Mouse (Mus musculus) gastrocnemius, postnatal 36 days (tissue): Measurements from ENCODE around the gene Vps41. TPM values are rescaled to one million over a fixed set of nuclear protein-coding genes. Genes with fewer than 3 reads are reported as not detected.

Experiments used
- DNase-seq, 2 experiments: peaks; one replicate each; pipeline ENCODE4 v3.0.0; 2022
- intact Hi-C: fragments of 180-260 bp; cut with DNase I; formaldehyde crosslinking; loops from one replicate; pipeline ENCODE4 v1.15.1; 2025
- total RNA-seq, 2 experiments: library from RNA; stranded (reverse); gene quantifications; 2 replicates each; pipeline ENCODE4 v1.2.3; 2021

Vps41 gene
- total RNA-seq, 2 experiments from 2014 or later: 30.3 to 33.4 TPM

DNA sequence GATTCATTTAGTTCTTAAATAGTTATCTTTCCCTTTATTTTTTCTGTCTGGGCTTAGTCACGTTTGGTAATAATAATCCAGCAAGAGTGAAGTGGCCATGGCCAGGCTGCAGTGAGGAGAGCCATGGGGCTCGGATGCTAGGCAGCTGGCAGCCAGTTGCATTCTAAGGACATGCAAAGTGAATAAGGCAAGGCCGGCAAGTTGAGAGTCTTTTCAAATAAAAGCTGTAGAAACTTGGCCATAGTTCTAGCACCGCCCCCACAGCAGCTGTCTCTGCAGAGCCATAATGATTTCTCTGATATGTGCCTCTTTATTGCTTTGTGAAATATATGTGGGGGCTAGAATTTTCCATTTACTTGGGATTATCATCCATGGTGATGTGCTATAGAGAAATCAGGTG is 141.1 kb downstream of the Vps41 start:
- DNase-seq: no peak
- intact Hi-C loops: no loop called here

DNA sequence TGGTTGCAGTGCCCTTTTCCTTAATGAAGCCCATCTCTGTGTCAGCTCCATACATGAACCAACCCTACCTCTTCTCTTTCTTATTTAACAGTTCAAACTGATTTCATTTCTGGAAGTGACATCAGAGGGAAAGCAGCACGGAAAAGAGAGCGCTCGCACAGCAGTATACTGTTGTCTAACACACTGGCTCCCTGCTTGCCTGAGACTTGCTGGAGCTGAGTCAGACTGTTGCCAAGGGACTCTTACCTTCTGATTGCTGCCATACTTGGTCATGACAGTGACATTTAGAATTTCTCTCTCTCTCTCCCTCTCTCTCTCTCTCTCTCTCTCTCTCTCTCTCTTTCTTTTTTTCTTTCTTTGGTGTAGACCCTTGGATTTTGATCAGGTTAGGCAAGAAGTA is 142.3 kb downstream of the Vps41 start:
- intact Hi-C loops: no loop called here
- DNase-seq: no peak

DNA sequence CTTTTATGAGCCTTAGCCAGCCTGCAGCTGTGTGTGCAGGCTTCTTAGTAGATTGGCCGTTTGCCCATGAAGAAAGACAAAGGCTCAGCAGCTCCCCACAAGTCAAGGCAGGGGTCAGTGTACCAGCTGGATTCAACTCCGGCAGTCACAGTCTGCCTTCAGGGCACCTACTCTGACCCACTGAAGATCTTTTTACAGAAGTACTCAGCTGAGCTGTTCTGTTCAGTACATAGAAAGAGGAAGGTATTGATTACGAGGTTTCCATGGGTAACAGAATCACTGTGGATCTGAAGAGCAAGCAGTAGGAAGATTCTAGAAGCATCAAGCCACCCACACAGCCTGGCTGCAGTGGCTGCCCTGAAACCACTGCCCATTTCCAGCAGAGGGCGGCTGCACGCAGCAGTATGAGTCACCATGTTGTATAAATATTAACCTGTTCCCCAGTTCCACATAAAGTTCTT is 151.0 kb downstream of the Vps41 start:
- intact Hi-C loops: no loop called here
- DNase-seq: no peak

DNA sequence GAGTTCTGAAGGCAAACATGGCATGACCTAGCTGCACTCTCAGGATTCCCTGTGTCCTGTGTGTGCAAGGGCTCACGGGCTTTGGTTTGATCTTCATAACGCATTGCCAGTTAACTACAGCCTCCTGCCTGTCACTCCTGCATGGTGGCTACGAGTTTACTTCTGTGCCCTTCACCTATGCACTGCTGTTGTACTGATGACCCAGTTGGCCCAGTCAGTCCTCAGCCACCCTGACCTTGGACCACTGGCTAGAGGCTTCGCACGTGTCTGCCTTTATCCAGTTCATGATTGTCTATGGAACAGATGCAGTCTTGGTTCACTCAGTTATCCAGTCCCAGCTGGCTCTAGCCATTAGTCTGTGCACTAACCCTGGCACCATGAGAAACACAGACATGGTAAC is 151.7 kb downstream of the Vps41 start:
- DNase-seq: no peak
- intact Hi-C loops: no loop called here

DNA sequence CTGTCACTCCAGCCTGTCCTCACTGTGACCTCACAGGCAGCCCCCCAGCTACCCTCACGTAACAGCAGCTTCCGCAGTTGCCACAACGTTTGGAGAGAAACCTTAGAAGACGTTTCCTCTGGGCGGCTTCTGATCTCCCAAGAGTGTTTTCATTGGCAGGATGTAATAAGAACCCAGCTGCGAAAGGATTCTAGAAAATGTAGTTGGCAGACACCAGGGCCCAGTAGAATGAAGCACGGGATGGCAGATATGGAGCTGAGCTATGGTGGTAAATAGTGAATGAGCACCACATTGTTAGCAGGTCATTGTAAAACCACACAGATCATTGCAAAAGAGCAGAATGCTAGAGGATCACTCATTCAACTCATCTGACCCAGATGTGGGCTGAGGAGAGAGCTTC is 158.2 kb downstream of the Vps41 start:
- intact Hi-C loops: no loop called here

DNA sequence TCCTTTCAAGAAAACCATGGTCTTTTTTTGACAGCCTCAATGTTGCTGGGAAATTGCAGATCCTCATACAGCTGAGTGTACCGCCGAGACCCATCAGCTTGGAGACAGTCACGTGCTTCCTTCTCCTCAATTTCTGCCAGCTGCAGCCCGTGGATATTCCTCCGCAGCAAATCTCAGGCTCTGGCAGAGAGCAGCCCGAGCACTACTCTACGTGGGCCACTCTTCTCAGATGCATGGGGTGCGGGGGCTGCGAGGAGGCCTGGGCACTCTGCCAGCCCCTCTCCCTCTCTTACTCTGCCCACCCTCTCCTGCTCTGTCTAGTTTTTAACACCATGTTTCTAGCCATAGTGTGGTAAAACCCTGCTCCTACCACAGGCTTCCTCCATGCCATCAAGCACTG is 175.8 kb downstream of the Vps41 start:
- intact Hi-C loops: no loop called here
- DNase-seq: no peak

More for the DNA sequence above, 158.2 kb downstream of the Vps41 start:
- DNase-seq: no peak

DNA sequence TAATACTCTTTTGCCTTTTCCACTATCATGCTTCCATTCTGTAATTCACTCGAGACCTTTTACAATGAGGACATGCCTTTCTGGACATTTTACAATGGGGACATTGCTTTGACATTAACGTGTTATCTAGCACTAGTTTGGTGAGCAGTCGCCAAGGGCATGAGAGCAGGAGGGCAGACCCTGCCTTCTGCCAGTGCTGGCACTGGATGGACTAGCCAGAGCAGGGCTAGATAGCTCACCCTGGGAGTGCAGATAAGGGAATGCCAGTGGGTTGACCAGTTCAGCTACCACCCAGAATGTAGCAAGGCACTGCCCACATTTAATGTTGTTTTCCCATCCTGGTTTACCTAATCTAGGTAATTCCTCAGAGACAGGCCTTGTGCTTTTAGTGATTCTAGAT is 179.7 kb downstream of the Vps41 start:
- DNase-seq: no peak
- intact Hi-C loops: no loop called here

DNA sequence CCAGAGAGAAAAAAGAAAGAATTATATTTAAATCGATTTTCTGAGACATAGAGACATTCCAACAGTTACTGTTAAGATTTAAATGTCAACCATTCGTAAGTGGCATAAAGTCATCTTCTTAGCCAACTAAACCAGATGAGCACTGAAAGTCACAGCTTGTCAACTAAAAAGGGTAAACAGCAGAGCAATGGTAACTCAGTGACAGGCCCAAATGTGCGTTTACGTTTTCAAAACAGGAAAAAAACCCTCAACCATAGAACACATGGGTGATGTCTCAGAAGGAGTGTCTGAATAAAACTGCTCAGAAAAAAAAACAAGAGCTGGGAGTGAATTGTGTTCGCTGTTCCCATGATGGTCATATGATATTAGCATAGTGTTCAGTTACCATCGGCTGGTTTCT is 186.5 kb downstream of the Vps41 start:
- intact Hi-C loops: no loop called here
- DNase-seq: no peak

DNA sequence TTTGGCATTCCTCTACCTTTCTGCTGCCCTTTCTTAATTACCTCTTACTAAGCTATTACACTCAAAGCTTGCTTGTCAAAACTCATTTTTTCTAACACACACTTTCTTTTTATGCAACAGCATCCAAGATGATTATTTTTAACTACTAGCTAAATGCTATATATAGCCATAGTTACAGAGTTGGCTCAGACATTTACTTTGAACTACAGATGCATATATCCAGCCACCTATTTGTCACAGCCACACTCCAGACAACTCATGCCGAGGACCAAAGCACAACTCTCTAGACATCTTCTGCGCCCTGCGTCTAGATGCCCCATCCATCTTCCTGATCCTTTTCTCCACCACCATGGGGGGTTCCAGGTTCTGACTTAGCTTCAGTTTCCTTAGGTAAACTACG is 197.7 kb downstream of the Vps41 start:
- intact Hi-C loops: no loop called here
- DNase-seq: no peak

Other genes with a start within 250 kb of the Vps41 start
- under 1 TPM; 0.51 to 0.69 TPM for gene Amph, start 230.9 kb downstream of the Vps41 start, total RNA-seq